Mouse (Mus musculus) heart, adult 18-20 months (tissue): Measurements from ENCODE around the gene Jsrp1. TPM values are rescaled to one million over a fixed set of nuclear protein-coding genes. Genes with fewer than 3 reads are reported as not detected.
"Not testable (repeated sequence)": the region's sequence is repeated elsewhere in the genome, so short reads cannot be mapped to it uniquely, and the experiment has no call there.

Experiments
- DNase-seq, 2 experiments: peaks; one replicate each; pipeline ENCODE4 v3.0.0; 2021 to 2022; ENCODE audit warnings: mixed read lengths in 1 of 2
- total RNA-seq, 2 experiments: library from RNA; stranded (reverse); gene quantifications; 2 replicates each; pipeline ENCODE4 v1.2.3; 2021

Jsrp1 gene
- total RNA-seq, 2 experiments from 2014 or later, result 0.41 to 0.69 TPM

- no peak for DNase-seq
These were observed 19.5 kb upstream of the Jsrp1 start for GRCm38 (mm10) chr10:80832818-80833217.

- peak; percentile 40 to 60 for DNase-seq
These were observed 17.8 kb upstream of the Jsrp1 start for GRCm38 (mm10) chr10:80831136-80831535.

- peak in 1 of 2 experiments; percentile 19 for DNase-seq
These were observed 16.3 kb upstream of the Jsrp1 start for GRCm38 (mm10) chr10:80829359-80830278.

DNA sequence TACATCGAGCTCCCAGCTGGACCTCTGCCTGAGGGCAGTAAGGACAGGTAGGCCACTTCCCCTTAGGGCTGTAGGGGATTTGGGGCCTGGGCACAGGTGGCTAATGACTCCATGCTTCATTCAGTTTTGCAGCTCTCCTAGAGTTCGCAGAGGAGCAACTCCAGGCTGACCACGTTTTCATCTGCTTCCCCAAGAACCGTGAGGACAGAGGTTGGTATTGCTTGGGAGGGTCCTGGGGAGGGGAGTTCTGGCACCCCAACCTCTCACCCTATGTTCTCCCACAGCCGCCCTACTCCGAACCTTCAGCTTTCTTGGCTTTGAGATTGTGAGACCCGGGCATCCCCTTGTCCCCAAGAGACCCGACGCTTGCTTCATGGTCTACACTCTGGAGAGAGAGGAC is 15.3 kb upstream of the Jsrp1 start:
- DNase-seq, result not testable (repeated sequence)

DNA sequence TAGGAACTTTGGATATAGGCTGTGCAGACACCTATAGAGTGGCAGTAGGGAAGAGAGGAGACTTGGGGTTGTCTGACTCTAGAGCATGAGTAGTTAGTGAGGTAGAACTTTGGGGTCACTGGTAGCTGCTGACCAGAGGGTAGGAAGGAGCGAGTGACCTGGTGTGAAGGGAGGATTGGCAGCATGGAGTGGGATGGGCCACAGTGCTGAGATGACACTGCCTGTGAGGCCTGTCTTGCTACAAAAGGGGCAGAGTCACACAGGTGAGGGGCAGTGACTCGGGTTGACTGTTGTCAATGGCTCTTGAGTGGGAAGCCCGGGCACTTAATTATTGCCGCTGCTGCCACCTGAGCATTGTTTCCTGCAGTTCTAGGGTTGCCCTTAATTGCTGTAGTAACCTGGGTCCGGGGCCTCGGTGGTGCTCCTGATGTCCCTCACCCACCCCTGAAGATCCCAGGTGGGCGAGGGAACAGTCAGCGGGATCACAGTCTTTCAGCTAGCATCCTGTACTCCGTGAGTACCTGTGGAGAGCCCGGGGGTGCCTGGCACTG is 14.6 kb upstream of the Jsrp1 start:
- DNase-seq, result peak in 1 of 2 experiments; percentile 32

- DNase-seq, result no peak
These were observed 14.0 kb upstream of the Jsrp1 start for GRCm38 (mm10) chr10:80827063-80827869.

DNA sequence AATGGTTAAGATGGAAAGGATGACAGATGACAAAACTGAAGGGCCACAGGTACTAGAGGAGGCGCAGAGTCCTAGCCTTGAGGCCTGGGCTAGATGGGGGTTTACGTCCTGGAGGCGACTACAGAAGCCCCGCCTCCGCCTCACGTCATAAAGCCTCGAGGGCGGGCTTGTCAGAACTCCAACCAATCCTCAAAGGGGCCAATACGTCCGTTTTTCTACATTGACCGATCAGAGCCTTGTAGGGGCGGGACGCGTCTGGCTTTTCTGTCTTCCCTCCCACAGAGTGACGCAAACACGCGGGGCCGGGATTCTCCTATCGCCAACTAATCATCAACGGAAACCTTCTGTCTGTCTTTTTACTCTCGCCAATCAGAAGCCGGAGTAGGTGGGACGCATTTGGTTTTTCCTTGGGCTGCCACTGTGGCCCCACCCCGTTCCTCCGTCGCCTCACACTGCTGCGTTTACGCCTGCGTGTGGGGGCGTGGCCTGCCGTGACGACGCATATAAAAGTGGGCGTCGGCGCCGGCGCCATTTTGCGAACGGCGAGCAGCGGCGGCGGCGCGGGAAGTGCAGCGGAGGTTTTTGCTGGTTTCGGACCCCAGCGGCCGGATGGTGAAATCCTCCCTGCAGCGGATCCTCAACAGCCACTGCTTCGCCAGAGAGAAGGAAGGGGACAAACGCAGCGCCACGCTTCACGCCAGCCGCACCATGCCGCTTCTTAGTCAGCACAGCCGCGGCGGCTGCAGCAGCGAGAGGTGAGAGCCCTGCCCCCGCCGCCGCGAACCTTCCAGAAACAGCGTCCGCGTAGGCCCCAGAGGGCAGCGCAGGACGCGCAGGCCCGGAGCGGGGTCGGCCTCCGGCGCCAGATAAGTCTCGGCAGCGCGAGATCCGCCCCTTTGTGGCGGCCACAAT is 13.1 kb upstream of the Jsrp1 start, which contains the start of gene Oaz1:
Gene Oaz1, plus strand, starts transcription at position 506 of the 912 bp plus-strand sequence.
- peak; percentile 99 to 100 for DNase-seq

DNA sequence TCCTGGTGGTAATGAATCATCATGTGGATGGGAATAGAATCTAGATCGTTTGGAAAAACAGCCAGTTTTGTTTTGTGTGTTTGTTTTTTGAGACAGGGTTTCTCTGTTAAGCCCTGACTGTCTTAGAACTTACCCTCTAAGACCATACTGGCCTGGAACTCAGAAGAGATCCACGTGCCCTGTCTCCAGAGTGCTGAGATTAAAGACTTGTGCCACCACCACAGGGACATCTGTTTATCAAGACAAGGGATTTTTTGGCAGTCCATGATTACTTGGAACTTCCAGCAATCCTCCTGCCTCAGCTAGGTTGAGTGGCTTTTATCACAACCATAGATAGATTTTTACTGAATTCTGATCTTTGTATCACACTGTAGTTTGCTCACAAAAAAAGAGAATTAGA is 11.5 kb upstream of the Jsrp1 start:
- DNase-seq, result no peak

DNA sequence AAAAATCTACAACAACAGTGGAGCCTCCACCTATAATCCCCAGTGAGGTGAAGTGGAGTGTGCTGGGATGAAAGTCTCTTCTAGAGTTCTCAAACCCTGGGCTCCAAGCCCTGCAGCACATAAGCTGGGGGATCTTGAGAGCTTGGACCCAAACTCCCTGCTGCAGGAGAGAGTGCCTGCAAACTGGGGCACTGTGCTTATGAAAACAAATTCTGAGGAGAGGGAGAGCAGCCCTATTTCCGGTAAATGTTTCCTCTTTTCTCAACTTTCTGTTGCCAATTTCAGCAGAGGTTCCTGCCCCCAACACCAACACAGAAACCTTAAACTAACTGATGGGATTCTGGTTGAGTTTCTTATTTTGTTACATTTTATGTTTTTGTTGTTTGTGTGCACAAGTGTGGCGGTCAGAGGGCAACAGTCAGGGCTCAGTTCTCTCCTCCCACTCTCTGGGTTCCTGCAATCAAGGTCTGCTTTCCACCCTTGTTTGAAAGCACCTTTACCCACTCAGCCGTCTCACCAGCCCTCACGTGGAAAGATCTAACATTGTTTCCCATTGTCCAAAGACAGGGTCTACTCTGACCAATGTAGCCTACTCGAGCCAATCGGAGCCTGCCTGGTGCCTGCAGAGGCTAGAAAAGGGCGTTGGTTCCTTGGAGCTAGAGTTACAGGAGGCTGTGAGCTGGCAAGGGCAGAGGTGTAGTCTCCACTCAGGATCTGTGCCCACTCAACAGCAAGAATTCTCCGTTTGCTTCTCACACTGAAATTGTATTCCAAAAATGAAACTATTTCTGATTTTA is 10.7 kb upstream of the Jsrp1 start:
- DNase-seq, result no peak

GRCm38 (mm10) chr10:80823316-80823715 is 10.0 kb upstream of the Jsrp1 start:
- no peak for DNase-seq

- no peak for DNase-seq
These were observed 9.2 kb upstream of the Jsrp1 start for GRCm38 (mm10) chr10:80822528-80822927.

DNA sequence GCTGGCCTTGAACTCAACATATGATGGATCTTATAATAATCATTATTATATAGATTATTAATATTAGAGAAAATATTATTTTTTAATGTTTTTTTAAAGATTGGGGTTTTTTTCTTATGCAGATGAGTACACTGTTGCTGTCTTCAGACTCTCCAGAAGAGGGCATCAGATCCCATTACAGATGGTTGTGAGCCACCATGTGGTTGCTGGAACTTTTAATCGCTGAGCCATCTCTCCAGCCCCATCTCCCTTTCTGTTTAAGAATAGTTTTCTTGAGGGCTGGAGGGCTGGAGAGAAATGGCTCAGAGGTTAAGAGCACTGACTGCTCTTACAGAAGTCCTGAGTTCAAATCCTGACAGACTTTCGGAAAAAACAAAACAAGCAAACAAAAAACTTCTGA is 8.7 kb upstream of the Jsrp1 start:
- peak in 1 of 2 experiments; percentile 51 for DNase-seq

GRCm38 (mm10) chr10:80819406-80819805 is 6.1 kb upstream of the Jsrp1 start:
- DNase-seq, result no peak

- no peak for DNase-seq
These were observed 5.4 kb upstream of the Jsrp1 start for GRCm38 (mm10) chr10:80818599-80819281.

GRCm38 (mm10) chr10:80817955-80818354 is 4.7 kb upstream of the Jsrp1 start:
- not testable (repeated sequence) for DNase-seq

GRCm38 (mm10) chr10:80817164-80817563 is 3.9 kb upstream of the Jsrp1 start:
- no peak for DNase-seq

GRCm38 (mm10) chr10:80816303-80816702 is 3.0 kb upstream of the Jsrp1 start:
- DNase-seq, result not testable (repeated sequence)

DNA sequence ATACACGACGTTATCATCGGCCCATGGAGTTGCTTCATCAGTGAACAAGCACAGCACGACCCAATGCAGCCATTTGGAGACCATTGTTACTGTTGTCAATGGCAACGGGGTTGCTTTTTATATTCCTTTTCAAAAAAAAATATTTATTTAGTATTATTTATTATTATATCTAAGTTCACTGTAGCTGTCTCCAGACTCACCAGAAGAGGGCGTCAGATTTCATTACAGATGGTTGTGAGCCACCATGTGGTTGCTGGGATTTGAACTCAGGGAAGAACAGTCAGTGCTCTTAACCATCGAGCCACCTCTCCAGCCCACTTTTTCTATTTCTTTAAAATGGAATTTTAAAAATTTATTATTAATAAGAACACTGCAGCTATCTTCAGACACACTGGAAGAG is 1.5 kb upstream of the Jsrp1 start:
- no peak for DNase-seq

- no peak for DNase-seq
These were observed 782 bp downstream of the Jsrp1 start for GRCm38 (mm10) chr10:80812391-80813041.
